Mouse (Mus musculus) olfactory bulb, adult 2 months (tissue): ENCODE data around the gene Trpc7. TPM values are rescaled to one million over a fixed set of nuclear protein-coding genes. Genes with fewer than 3 reads are reported as not detected.

Experiments used
- H3K27ac ChIP-seq: fragments of 200-500 bp; 2 replicates; pipeline ENCODE4 v1.5.1; 2012; ENCODE audit warnings: low read depth, low read length; ENCODE audit not compliant: insufficient read depth
- H3K4me1 ChIP-seq: fragments of 200-500 bp; 2 replicates; pipeline ENCODE4 v1.6.1; 2012; ENCODE audit warnings: low read length; ENCODE audit not compliant: control insufficient read depth, insufficient read depth
- H3K4me3 ChIP-seq: fragments of 200-500 bp; 2 replicates; pipeline ENCODE4 v1.5.1; 2012; ENCODE audit warnings: mild to moderate bottlenecking, low read depth, low read length, moderate library complexity; ENCODE audit not compliant: insufficient read depth
- CTCF ChIP-seq: fragments of 200-500 bp; IDR thresholded peaks from 2 replicates; pipeline ENCODE4 v1.5.1; 2012; ENCODE audit warnings: low read depth, mild to moderate bottlenecking, low read length, moderate library complexity; ENCODE audit not compliant: insufficient read depth
- POLR2A ChIP-seq: fragments of 200-500 bp; IDR thresholded peaks from 2 replicates; pipeline ENCODE4 v1.6.1; 2012; ENCODE audit warnings: mild to moderate bottlenecking, low read depth, low read length, moderate library complexity; ENCODE audit not compliant: insufficient read depth
- WGBS: fragments of 180-500 bp; shearing (Covaris S2); methylation state at CpG from one replicate; pipeline ENCODE4 v1.1.7; 2018; 5-methylcytosine and 5-hydroxymethylcytosine counted together
- polyA plus RNA-seq: library from polyadenylated mRNA; stranded (reverse); fragments of >200 nt; gene quantifications from 2 replicates; pipeline ENCODE4 v1.2.4, GENCODE M21; 2012; ENCODE audit warnings: low replicate concordance; ENCODE audit not compliant: missing spikeins, insufficient read depth, insufficient read length

Gene Trpc7
- polyA plus RNA-seq, 1 experiment = not detected

DNA sequence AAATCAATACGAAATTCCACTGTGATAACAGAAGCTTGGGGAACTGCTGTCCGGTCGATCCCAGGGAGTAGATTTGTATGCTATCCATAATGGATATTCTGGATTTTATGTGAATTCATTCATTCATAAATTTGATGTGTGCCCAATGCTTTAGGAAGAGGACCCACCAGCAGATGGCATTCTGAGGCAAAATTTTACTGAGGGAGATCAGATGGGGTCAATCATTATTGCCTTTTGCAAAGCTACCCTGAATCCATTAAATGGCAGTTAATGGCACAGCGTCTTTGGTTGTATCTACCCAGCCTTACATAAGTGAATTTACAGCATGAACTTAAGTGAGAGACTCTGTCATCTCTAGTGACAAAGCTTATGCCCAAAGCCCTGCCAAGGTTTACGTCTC, 1.2 kb downstream of the Trpc7 start:
- Histone ChIP-seq H3K27ac (no peak overlapping the region), H3K4me3 (no peak overlapping the region), H3K4me1 (no peaks in the 10 kb centered on the region; the same call in 1 of the 2 replicates)
- 77% methylated on average over 5 of the region's 5 CpGs for WGBS
- TF ChIP-seq CTCF = no peak
- no peak for TF ChIP-seq POLR2A

DNA sequence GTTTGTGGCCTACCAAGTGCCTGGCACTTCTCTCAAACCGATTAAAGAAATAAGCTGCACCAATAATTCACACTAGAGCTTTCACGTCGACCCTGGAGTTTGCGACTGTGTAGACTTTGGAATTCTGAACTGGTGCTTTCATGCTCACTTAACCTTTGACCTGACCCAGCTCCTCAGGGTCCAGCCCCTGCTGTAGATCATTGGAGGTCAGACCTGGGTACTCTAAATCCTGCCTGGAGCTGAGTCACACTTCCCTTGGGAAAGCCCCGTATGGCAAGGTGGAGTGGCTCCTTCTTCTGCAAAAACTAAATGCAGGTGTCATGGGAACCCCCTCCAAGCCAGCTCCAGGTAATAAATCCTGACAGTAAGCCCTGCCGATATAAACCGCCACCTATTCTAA, 5.9 kb downstream of the Trpc7 start:
- no peak overlapping the region for H3K27ac ChIP-seq
- TF ChIP-seq POLR2A (no peak), CTCF (no peak)
- WGBS = 83% methylated on average over 7 of the region's 7 CpGs
- H3K4me3 ChIP-seq = no peak overlapping the region
- peaks cover 5% of the 10 kb centered on the region; the same call in 1 of the 2 replicates for H3K4me1 ChIP-seq

DNA sequence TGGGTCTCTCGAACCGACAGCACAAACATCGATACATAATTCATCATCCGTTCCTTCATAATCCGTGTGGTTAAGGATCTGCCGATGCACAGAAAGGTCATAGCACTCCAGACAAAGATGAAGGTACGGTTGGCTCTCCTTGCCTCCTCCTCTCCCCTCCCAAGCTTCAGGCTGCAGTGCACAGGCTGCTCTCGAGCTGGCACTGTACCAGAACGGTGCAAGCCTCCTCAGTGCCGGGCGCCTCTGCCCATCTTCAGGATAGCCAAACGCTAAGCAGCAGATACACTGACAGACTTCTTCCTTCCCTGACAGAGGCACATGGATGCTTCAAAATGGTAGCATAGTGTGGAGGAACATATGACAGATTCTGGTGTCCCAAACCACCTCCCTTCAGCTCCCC, 12.9 kb downstream of the Trpc7 start:
- no peak for TF ChIP-seq CTCF
- TF ChIP-seq POLR2A = no peak
- WGBS = 88% methylated on average over 12 of the region's 12 CpGs
- peaks cover 5% of the 10 kb centered on the region; the same call in 1 of the 2 replicates for H3K4me1 ChIP-seq
- no peak overlapping the region for H3K4me3 ChIP-seq
- no peak overlapping the region for H3K27ac ChIP-seq

DNA sequence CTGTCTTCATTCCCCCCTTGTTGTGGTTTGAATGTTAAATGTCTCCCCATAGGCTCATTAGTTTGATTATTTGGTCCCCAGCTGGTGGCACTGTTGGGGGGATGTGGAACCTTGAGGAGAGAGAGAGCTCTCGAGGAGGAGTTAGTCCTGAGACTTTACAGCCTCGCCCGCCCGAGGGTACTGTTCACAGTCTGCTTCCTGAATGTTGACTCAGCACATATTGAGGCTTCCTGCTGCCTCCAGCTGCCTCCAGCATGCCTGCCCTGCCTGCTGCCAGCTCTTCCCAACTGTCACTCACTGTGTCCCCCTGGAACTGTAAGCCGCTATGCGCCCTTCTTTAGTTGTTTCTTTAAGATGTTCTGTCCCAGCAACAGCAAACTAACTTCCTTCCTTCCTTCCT, 31.2 kb downstream of the Trpc7 start:
- Histone ChIP-seq H3K4me1 (peaks cover 2% of the 10 kb centered on the region; the same call in 1 of the 2 replicates), H3K4me3 (no peak overlapping the region), H3K27ac (no peak overlapping the region)
- 81% methylated on average over 6 of the region's 6 CpGs for WGBS
- TF ChIP-seq POLR2A (no peak), CTCF (no peak)

DNA sequence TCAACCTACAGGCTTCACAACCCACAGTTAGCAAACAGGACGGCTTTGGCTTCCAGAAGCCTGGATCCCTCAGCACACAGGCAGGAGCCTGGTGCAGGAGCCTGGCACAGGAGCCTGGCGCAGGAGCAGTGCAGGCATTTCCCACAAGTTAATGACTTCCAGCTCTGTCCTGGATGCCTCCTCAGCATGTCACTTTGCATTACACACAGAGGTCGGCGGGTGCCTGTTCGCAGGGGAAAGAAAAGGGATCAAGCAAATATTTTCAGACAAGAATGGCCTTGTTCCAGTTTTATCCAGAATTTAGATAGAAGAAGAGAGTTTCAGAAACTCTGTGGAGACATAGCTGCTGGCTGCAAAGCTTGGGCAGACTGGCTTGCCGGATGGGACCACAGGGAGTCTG, 33.8 kb downstream of the Trpc7 start:
- H3K4me1 ChIP-seq = peaks cover 2% of the 10 kb centered on the region; the same call in 1 of the 2 replicates
- 62% methylated on average over 6 of the region's 6 CpGs for WGBS
- TF ChIP-seq POLR2A (no peak), CTCF (no peak)
- no peak overlapping the region for H3K27ac ChIP-seq
- H3K4me3 ChIP-seq = no peak overlapping the region

DNA sequence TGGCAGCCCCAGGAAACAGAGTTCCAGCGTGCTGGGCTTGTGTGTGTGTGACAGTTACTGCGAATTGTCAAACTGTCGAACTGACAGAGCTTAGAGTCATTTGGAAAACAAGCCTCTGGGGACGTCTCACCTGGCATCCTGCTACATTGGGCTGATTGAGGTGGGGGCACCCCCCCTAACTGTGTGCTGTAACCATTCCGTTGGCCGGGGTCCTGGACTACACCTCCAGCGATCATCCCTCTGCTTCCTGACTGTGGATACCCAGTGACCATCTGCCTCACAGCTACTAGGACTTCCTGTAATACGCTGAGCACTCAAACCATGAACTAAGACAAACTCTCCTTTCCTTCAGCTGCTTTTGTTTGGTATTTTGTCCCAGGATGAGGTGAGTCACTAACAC, 41.3 kb downstream of the Trpc7 start:
- no peak for TF ChIP-seq POLR2A
- TF ChIP-seq CTCF = no peak
- H3K27ac ChIP-seq = no peak overlapping the region
- H3K4me3 ChIP-seq = no peak overlapping the region
- H3K4me1 ChIP-seq = no peaks in the 10 kb centered on the region
- WGBS = 87% methylated on average over 8 of the region's 8 CpGs

DNA sequence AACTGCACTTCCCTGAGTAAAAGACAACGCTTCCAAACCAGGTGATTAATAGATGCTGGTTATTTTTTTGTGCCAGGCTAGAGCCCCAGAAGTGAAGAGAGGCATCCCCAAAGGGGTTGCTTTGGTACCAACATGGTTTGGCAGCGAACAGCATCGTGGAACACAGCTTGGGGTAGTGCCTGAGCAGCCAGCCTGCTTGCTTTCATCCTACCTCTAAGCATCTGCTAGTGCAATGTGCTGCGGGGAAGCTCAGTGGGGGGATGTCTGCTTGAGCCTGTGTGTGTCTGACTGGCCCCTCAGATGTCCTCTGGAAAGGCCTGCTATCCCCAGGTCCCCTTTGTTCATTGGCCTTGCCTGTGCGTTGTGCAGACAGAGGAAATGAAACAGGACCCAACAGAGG, 42.4 kb downstream of the Trpc7 start:
- H3K4me3 ChIP-seq = no peak overlapping the region
- 72% methylated on average over 5 of the region's 5 CpGs for WGBS
- TF ChIP-seq POLR2A (no peak), CTCF (no peak)
- H3K27ac ChIP-seq = no peak overlapping the region
- no peaks in the 10 kb centered on the region for H3K4me1 ChIP-seq

DNA sequence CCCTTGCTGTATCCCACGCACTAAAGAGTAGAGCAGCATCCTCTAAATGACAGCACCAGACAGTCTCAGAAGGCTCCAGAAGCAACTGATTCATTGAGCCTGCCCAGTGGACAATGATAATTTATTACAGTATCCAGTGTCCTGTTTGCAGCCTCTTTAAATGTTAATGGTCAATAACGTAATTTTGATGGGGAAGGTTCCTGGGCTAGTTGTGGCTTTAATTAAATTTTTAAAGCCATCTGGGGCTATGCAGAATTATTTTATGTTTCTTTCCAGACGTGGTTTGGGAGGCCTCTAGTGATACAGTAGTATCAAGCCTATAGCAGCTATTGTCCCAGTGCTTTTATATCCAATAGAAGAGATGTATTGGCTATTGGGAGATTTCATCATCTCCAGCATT, 49.9 kb downstream of the Trpc7 start:
- TF ChIP-seq CTCF (no peak), POLR2A (no peak)
- H3K27ac ChIP-seq = no peak overlapping the region
- no peak overlapping the region for H3K4me3 ChIP-seq
- WGBS = 92% methylated on average over 3 of the region's 3 CpGs
- H3K4me1 ChIP-seq = no peaks in the 10 kb centered on the region

DNA sequence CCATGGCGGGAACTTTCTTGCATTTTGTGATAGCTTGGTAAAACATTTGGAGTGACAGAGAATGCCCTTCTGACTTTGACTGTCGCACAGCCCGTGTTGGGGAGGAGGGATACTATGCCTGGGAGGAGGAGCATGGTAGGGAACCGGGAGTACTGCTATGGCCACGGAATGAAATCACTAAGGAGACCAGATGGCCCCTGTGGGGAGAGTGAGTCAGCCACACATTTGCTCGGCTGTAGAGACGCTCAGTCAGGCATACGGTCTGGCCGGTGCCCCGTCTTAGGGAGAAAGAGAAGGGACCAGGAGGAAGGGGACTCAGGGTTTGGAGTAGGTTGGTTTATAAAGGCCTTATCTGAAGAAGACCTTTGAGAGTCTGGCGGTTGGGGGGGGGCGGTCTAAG, 80.3 kb downstream of the Trpc7 start:
- no peak for TF ChIP-seq POLR2A
- no peak for TF ChIP-seq CTCF
- H3K4me1 ChIP-seq = no peaks in the 10 kb centered on the region
- no peak overlapping the region for H3K4me3 ChIP-seq
- 80% methylated on average over 12 of the region's 12 CpGs for WGBS
- H3K27ac ChIP-seq = no peak overlapping the region
